Mouse (Mus musculus) heart, embryonic 13.5 days (tissue): Measurements from ENCODE around the gene 1700067K01Rik. TPM values are rescaled to one million over a fixed set of nuclear protein-coding genes. Genes with fewer than 3 reads are reported as not detected.

Experiments used
- microRNA counts: library from miRNA; unstranded; fragments of <30 nt; microRNA quantifications from one replicate; lab custom pipeline; 2016
- microRNA-seq: library from miRNA; unstranded; fragments of <30 nt; microRNA quantifications from one replicate; pipeline ENCODE4, GENCODE M21; 2016
- polyA plus RNA-seq: library from polyadenylated mRNA; unstranded; fragments of >200 nt; fragmentation: Nextera tagmentation; extraction: Ambion mirVana; gene quantifications from 2 replicates; pipeline ENCODE4 v1.2.1, GENCODE M21; 2015

1700067K01Rik gene
- polyA plus RNA-seq, 1 experiment from 2014 or later = 0.53 TPM

MicroRNAs encoded within 50 kb of the gene (microRNA counts, 519-probe panel; counts per million panel counts)
- microRNA mmu-miR-1199 (lab: Ali Mortazavi, UCI) = 209 counts per million, percentile 61 among the panel's probes with 10 or more counts

Small RNAs within 50 kb of the gene (microRNA-seq; reads per million reads assigned to microRNA genes)
- not detected for gene Mir1199
- gene Mir8111 = 1.2 reads per million

Other genes starting within 250 kb of the 1700067K01Rik start
- 8.5 and 8.7 TPM in 2 replicates for gene Adgrl1, start 101.4 kb upstream of the 1700067K01Rik start, polyA plus RNA-seq
- 0.41 and 0.55 TPM in 2 replicates for gene Gm10644, start 46.3 kb upstream of the 1700067K01Rik start, polyA plus RNA-seq
- gene Asf1b, start 46.0 kb upstream of the 1700067K01Rik start, polyA plus RNA-seq = 57.0 and 62.7 TPM in 2 replicates
- 197 and 206 TPM in 2 replicates for gene Prkaca, start 28.5 kb upstream of the 1700067K01Rik start, polyA plus RNA-seq
- gene Samd1, start 3.8 kb upstream of the 1700067K01Rik start, polyA plus RNA-seq = 4.8 and 5.7 TPM in 2 replicates
- gene 2210011C24Rik, start 10.7 kb downstream of the 1700067K01Rik start, polyA plus RNA-seq = not detected in 2 replicates
- 1.2 and 1.6 TPM in 2 replicates for gene Palm3, start 20.0 kb downstream of the 1700067K01Rik start, polyA plus RNA-seq
- gene Il27ra, start 41.1 kb downstream of the 1700067K01Rik start, polyA plus RNA-seq = 4.6 and 5.4 TPM in 2 replicates
- gene Rln3, start 43.5 kb downstream of the 1700067K01Rik start, polyA plus RNA-seq = 0.25 TPM in 1 of 2 replicates, not detected in the other
- gene Gm10643, start 63.6 kb downstream of the 1700067K01Rik start, polyA plus RNA-seq = 0.86 and 0.93 TPM in 2 replicates
- 5.7 and 5.8 TPM in 2 replicates for gene Rfx1, start 65.3 kb downstream of the 1700067K01Rik start, polyA plus RNA-seq
- gene Dcaf15, start 103.3 kb downstream of the 1700067K01Rik start, polyA plus RNA-seq = 7.6 TPM in 2 replicates
- gene Podnl1, start 124.5 kb downstream of the 1700067K01Rik start, polyA plus RNA-seq = 0.06 and 0.12 TPM in 2 replicates
- 14.5 and 15.3 TPM in 2 replicates for gene Cc2d1a, start 146.4 kb downstream of the 1700067K01Rik start, polyA plus RNA-seq
- 0.82 and 0.88 TPM in 2 replicates for gene 4930432K21Rik, start 146.5 kb downstream of the 1700067K01Rik start, polyA plus RNA-seq
- 1.9 and 2.8 TPM in 2 replicates for gene Nanos3, start 183.7 kb downstream of the 1700067K01Rik start, polyA plus RNA-seq
- gene Zswim4, start 235.6 kb downstream of the 1700067K01Rik start, polyA plus RNA-seq = 9.1 and 9.3 TPM in 2 replicates
- gene D8Ertd738e, start 248.2 kb downstream of the 1700067K01Rik start, polyA plus RNA-seq = 276 and 328 TPM in 2 replicates